Mouse (Mus musculus) cerebellum, postnatal 10 days (tissue): ENCODE measurements around the gene Nxph4.
A peak's percentile ranks its signal among the peaks of the same experiment; 100 is the strongest.

Experiments
- DNase-seq, 2 experiments: peaks; one replicate each; pipeline ENCODE4 v3.0.0; 2021; ENCODE audit warnings: mixed read lengths in 2 of 2

Gene Nxph4

DNA sequence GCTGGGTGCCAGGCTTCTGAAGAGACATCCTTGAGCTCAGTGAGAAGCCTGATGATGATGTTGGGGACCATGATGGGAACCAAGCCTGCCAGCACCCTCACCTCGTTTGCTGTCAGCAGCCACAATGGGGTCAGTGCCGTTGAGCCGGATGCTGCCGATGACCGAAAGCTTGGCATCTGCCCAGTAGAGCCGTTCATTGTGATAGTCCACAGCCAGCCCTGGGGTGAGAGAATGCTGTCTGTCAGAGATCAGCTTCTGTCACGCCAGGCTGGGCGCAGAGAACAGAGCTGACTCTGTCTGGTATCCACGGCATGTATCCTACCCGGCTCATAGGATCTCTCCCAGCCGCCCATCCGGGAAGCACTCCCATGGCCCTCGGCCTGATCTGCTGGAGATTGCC lies 7.7 kb upstream of the Nxph4 start:
- peak; percentile 80 to 81 for DNase-seq

GRCm38 (mm10) chr10:127541510-127541909 lies 7.2 kb upstream of the Nxph4 start:
- DNase-seq, result no peak

GRCm38 (mm10) chr10:127537854-127538583 lies 3.7 kb upstream of the Nxph4 start:
- peak; percentile 93 to 95 for DNase-seq

DNA sequence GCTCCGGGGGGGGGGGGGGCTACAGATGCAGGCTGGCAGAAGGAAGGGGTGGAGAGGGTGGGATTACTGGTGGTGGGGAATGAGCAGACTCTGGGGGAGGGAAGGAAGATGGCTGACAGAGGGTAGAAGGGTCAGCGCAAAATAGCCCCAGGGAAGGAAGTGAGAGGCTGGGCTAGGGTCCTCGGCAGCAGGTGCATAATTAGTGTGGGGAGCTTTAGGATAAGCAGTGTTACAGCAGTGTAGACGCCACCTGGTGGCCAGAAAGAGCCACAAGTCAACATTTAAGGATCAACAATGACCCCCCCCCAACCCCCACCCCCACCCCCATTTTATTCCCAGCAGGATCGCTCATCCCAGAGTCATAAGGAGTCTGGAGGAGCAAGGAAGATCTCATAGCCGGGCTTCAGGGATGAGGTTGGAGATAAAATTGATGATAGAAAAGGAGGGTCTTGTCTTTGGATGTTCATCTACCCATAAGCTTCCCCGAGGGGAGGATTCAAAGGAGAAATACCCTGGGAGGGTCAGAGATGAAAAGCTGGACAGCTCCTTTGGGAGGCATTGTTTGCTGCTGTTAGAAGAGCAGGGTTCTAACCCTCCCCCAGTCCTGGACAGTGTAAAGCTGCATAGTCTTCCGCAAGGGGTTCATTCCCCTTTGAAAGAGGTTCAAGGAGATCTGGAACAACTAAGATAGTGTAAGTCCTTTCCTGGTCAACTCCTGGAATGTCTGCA lies 2.4 kb upstream of the Nxph4 start:
- peak; percentile 85 to 86 for DNase-seq

DNA sequence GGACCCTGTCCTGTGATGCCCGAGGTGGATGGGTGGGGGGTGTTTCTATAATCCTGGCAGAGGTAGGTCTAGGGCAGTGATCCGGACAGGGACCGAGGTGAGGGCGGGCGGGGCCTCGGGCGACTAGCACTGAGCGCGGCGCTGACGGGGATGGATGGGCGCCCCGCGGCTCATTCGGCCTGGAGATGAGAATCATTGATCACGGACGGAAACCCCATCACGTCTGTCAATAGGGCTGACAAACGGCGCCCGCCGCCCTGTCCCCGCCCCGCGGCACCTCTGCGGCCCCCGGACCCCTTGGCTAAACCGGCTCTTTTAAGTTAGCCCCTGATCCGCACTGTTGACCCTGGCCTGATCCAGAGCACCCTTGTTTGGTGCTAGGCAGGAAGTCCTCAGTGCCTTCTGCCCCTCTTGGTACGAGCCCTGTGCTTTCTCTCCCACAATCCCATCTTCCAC lies 598 bp upstream of the Nxph4 start:
- peak; percentile 51 to 57 for DNase-seq

DNA sequence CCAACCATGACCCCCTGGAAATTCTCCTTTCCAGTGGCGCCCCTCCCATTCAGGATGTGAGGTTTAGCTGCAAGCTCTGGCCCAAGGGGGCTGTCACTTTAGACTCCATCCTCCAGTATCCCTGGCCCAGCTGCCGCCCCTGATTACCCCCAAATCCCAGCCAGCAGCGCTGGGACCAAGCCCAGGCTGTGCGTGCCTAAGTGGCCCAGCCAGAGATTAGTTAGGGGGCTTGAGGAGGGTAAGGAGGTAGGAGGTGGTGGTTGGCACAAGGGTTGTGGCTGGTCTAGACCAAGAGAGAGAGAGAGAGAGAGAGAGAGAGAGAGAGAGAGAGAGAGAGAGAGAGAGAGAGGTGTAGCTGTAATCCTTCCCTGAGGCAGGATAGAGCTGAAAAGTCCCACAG lies 2.8 kb downstream of the Nxph4 start:
- DNase-seq, result peak; percentile 48 to 53

DNA sequence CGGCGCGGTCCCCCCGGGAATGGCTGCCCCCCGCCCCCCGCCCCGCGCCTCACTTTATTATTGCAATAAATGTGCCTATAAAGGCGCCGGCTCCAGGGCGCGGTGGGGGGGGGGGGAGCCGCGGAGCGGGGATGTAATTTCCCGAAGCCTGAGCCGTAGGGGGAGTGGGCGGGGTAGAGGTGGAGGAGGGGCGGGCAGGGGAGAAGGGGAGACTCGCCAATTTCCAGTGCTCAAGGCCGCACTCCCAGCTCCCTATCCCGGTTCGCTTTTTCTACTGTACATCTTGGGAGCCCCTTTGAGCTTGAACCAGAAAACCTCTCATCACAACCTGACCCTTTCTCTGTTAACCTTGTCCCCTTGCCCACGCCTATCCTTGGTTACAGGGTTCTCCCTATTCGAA lies 3.4 kb downstream of the Nxph4 start:
- peak; percentile 55 for DNase-seq

GRCm38 (mm10) chr10:127527481-127527880 lies 6.9 kb downstream of the Nxph4 start:
- peak; percentile 54 to 57 for DNase-seq

DNA sequence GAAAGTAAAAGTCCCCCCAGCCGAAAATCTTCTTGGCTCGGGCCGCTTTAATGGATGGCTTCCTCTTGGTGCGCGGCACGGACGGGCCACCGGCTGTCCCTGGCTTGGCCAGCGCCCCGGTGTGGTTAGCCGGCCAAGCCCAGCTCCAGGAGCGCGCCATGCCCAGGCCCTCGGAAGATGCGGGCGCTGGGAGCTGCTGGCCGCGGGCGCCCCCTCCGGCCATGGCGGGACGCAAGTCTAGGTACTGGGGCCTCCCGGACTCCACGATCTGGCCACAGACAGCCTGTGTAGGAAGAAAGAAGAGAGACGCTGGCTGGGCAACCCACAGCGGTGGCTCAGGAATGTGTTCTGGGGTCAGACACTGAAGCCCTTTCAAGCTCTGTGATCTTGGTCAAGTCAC lies 7.7 kb downstream of the Nxph4 start:
- peak; percentile 84 to 88 for DNase-seq

DNA sequence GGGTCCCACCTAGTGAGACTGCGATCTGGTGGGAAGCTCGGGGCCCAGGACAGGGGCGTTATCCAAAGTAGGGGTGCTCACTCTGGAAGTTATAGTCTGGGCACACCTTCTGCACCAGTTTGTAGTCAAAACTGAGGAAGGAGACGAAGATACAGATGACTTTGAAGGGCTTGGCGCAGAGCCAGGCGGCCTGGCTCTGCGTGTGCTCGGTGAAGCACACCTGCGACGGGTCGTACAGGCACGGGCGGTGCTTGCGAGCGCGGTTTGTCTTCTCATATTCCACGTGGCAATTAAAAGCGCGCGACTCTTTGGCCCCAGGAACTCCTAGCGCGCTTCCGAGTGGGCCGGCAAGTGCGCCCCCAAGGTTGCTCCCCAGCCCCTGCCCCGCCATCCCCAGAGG lies 8.3 kb downstream of the Nxph4 start:
- DNase-seq, result peak; percentile 50 to 52

- DNase-seq, result peak; percentile 59 to 60
These were observed 9.6 kb downstream of the Nxph4 start for GRCm38 (mm10) chr10:127524646-127525255.

DNA sequence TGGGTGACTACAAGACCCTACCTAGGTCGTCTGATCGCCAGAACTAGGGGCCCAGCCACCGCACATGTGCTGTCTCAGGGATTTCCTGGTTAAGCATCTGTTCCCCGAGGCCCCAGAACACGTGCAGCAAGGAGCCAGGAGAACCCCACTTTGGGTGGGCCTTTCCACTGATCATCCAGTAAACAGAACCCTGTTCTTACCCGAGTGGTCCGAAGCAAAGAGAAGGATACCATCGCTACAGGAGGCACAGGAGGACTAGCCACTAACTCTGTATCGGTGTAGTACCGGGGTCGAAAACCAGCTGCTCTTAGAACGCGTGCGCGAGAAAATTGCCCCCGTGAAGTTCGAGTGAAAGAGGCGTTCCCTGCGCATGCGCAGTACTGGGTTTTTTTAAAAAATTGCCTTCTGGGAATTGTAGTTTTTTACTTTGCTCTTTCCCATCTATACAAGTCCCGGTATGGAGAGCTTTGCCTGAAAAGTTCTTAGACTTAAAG lies 12.2 kb downstream of the Nxph4 start, which contains the start of gene Shmt2:
Gene Shmt2, minus strand, starts transcription at position 357 of the 494 bp plus-strand sequence.
- DNase-seq, result peak; percentile 93

- no peak for DNase-seq
These were observed 12.7 kb downstream of the Nxph4 start for GRCm38 (mm10) chr10:127521611-127522080.

GRCm38 (mm10) chr10:127520714-127521357 lies 13.5 kb downstream of the Nxph4 start:
- DNase-seq, result peak in 1 of 2 experiments; percentile 19

DNA sequence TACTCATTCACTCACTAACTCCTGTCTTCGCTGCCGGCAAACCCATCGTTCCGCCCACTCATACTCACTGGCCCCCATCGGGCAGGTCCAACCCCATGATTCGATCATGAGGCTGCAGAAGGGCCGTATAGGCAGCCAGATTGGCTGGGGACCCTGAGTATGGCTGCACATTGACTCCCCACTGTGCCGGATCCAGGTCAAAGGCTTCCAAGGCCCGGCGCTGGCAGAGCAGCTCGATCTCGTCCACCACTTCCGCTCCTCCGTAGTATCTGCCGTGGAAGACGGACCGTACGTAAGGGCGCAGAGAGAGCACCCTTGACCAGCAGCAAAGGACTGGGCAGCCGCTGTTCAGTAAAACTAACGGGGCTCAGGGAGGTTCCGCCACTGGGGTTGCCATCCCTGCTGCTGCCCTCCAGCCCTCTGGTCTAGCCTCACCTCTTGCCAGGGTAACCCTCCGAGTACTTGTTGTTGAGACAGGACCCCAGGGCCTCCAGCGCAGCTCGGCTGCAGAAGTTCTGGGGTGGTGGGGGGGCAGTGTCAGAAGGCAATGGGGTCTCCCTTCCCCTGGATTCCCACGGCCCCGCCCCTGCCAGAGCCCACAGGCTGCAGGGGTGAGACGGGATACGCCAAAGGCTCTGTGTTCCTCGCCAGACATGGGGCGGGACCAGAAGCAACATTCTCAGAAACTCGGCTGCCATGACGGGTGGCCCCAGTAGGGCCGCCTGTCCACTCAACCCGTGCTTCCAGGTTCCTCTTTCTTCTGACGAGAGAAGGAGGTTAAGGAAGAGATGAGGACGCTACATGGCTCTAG lies 14.3 kb downstream of the Nxph4 start:
- peak; percentile 26 to 34 for DNase-seq

DNA sequence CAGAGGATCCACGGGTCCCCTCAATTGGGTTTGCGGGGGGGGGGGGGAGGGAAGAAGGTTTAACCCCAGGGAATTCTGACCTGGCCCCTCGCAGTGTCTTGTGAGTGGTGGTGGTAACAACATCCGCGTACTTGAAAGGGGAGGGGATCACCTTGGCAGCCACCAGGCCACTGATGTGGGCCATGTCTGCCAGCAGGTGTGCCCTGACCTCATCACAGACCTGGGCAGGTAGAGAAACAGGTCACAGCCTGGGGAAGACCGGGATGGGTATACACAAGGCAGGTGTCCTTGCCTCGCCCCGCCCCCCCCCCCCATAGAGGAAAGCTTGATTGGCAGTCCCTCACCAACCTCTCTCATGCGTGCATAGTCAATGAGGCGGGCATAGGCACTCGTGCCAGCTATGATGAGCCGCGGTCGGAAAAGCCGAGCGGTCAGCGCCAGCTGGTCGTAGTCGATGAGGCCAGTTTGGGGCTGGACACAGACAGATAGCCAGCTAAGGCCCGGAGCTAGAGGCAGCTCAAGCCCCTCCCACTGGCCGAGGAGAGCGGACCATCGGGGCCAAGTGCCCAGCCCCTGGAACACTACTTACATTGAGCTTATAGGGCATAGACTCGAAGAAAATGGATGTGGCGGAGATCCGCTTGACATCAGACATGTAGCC lies 15.2 kb downstream of the Nxph4 start:
- peak; percentile 67 for DNase-seq

DNA sequence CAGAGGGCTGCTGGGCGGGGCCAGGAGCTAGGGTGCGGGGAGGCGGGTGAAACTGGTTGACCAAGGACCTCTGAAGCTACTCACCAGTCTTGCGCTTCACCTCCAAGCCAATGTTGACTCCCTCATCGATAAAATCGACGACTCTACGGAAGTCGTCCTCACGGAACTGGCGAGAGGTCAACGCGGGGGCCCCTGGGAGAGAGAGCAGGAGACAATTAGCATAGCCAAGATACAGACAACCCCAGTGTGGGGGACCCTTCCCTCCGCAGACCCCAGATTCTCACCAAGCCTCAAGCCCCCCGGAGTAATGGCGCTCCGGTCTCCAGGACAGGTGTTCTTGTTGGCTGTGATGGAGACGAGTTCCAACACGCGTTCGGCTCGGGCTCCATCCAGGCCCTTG lies 16.4 kb downstream of the Nxph4 start:
- DNase-seq, result peak in 1 of 2 experiments; percentile 25

- peak; percentile 39 to 45 for DNase-seq
These were observed 17.6 kb downstream of the Nxph4 start for GRCm38 (mm10) chr10:127516576-127517260.

DNA sequence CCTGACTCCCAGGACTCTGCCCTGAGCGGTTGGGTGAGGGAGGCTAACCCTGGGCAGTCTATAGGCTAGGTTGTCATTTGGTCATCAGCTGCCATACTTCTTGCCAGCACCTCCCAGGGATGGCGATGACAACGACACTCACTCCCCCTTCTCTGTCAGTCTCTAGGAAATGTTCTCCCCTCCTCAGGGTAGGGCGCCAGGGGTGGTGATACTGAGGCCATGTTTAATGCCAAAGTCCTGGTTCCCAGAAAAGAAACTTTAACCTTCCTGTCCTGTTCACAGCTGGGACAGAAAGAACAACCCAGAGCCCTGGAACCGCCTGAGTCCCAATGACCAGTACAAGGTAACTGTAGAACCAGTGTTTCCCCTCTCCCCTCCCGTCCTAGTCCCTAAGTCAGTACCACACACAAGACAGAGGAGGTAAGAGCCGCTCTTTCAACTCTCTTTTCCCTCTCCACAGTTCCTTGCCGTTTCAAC lies 18.3 kb downstream of the Nxph4 start:
- DNase-seq, result no peak

DNA sequence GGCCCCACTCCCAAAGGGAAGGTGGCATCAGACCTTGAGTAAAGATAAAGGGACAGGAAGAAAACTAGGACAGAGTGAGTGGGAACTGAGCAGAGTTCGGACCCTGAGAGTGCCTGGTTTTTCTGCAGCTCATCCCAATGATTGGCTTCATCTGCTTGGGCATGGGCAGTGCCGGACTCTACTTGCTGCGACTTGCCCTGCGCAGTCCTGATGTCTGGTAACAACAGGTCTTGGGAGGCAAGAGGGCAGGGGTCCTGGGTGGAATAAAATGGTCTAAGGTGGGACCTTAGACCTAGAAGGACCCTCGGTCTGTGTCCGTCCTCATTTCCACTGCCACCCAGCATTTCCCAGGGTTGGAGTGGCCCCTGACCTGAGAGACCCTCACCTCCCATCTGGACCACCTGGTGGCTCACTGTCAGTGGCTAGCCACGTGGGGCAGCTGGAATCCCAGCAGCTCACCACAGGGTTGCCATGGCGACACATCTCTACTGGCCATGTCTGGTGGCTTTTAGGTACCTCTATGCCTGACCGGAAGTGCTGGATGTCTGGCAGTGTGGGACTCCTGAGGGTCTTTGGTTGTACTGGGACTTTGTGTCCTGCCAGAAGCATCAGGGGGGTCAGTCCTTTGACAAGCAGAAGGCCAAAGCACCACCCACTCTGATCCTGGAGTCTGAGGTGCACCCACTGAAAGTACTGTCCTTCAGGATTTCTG lies 18.9 kb downstream of the Nxph4 start:
- DNase-seq, result peak in 1 of 2 experiments; percentile 41
